Mouse (Mus musculus): ENCODE data around the gene Saa4.
"Not testable (repeated sequence)": the region's sequence is repeated elsewhere in the genome, so short reads cannot be mapped to it uniquely, and the experiment has no call there.

The Saa4 gene

DNA sequence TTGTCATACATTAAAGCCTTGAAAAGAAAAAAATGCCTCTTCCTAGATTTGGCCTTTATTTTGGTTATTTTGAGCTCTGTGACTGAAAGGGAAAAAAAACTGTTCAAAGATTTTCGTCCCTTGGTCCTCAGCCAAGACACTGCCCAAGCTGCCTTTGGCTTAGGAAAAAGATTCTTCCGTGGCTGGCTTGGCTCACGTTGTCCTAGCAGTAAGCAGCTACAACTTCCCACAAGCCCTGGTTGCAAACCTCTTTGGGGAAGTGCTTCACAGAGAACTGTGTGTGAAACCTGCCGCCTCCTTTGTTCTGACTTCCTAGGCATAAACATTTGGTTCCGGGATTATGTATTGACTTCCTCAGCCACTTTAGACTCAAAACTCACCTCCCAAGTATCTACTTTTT, 15.5 kb downstream of the Saa4 start:
- in situ Hi-C loops (cut with MboI, MseI) = no loop called here

DNA sequence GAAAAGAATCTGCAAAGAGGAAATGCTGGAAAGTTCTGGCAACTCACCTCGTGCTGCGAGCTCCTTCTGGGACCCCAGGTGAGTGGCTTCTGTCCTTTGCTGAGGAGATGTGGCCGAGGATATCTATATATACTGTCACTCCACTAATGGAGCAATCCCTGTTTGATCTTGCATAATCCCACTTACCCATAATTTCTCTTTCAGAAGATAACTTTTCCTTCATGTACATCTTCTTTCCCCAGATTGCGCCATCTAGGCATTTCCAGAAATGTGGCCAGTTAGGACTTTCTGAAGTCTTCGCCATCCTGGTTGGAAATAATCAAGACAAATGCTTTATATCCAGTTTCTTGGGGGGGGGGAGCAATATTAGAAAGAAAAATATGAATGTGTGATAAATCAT, 16.8 kb downstream of the Saa4 start, which contains the start of gene Saa3:
Saa3 (minus strand) TSS at position 101 of the 400 bp plus-strand sequence.
- in situ Hi-C loops (cut with MboI, MseI) = no loop called here

GRCm38 (mm10) chr7:46714518-46714917, 17.9 kb downstream of the Saa4 start:
- in situ Hi-C loops (cut with MboI, MseI) = no loop called here

- in situ Hi-C loops (cut with MboI, MseI) = no loop called here
Observed at GRCm38 (mm10) chr7:46712250-46712649, 20.2 kb downstream of the Saa4 start.

DNA sequence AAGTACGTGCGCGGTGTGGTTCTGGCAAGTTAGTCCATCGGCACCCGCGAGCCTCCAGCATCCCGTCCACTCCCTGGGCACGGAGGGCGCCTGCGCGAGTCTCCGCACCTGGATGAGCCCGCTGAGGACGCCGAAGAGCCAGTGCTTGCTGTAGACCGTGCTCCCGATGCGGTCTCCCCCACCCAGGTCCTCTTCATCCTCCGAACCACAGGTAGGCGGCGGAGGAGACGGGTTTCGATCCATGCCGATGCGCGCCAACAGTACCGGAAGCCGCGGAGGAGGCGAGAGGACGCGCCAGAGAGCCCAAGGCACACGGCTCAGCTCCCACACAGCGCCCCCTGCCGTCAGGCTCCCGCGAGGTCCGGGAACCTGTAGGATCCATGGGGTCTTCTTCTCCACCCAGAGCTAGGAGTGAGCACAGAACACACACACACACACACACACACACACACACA, 22.0 kb downstream of the Saa4 start, which contains the start of gene Saal1:
Saal1 (minus strand) TSS at position 291 of the 455 bp plus-strand sequence.
- in situ Hi-C loops (cut with MboI, MseI) = no loop called here

- in situ Hi-C loops (cut with MboI, MseI) = no loop called here
Observed at GRCm38 (mm10) chr7:46700521-46701025, 31.8 kb downstream of the Saa4 start.

- in situ Hi-C loops (cut with MboI, MseI) = no loop called here
Observed at GRCm38 (mm10) chr7:46696754-46697153, 35.6 kb downstream of the Saa4 start.

DNA sequence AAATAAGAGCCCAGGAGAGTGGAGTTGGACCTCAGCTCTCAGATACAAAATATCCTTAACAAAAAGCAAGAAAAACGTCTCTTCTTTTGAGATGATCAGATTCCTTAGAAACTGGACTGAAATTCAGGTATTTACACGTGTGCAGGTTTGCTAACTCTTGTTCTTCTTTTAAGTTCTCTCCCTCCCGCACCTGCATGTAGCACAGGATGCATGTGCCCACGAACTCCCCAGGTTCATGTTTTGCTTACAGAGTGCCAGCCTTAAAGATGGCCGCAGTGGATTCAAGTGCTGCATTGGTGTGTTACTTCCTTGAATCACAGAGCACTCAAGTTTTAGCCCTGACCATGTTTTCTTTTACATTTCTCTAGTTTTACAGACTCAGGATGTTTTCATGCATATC, 45.6 kb downstream of the Saa4 start:
- in situ Hi-C loops (cut with MboI, MseI) = no loop called here

- in situ Hi-C loops (cut with MboI, MseI) = no loop called here
Observed at GRCm38 (mm10) chr7:46680732-46681131, 51.7 kb downstream of the Saa4 start.

GRCm38 (mm10) chr7:46679044-46679443, 53.4 kb downstream of the Saa4 start:
- in situ Hi-C loops (cut with MboI, MseI) = not testable (repeated sequence)

- in situ Hi-C loops (cut with MboI, MseI) = no loop called here
Observed at GRCm38 (mm10) chr7:46678417-46678816, 54.0 kb downstream of the Saa4 start.
